Mouse (Mus musculus) lung, adult 2 months (tissue): ENCODE data around the gene Ltbp4.

ENCODE experiments used
- CTCF ChIP-seq: fragments of 200-500 bp; IDR thresholded peaks from 2 replicates; pipeline ENCODE4 v1.5.1; 2011; ENCODE audit warnings: mild to moderate bottlenecking, low read length, control low read depth; ENCODE audit not compliant: insufficient read depth
- POLR2A ChIP-seq: fragments of 200-500 bp; IDR thresholded peaks from 2 replicates; pipeline ENCODE4 v1.6.1; 2011; ENCODE audit warnings: low read depth, mild to moderate bottlenecking, control low read depth, low read length, borderline replicate concordance; ENCODE audit errors: extremely low read depth

DNA sequence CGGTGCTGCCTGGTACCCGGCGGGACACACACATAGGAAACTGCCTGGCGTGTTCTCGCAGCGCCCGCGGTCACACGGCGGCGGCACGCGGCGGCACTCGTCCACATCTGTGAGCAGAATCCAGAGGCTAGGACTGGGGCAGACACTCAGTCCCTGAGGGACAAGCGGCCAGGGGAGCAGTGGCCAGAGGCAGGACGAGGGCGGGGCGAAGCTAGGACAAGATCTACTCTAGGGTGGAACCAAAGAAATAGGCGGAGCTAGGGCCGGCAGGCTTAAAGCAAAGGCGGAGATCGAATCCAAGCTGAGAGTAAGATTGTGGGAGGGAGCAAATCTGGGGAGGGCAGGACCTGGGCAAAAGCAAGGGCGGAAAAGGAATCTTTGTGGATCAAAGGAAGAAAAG lies 11.8 kb downstream of the Ltbp4 start:
- TF ChIP-seq POLR2A (no peak), CTCF (no peak)
